Mouse (Mus musculus) CH12.LX (cell line): Measurements from ENCODE around the gene Zc3h7b.
A peak's percentile ranks its signal among the peaks of the same experiment; 100 is the strongest.

Source experiments
- CHD2 ChIP-seq: IDR thresholded peaks from 2 replicates; pipeline ENCODE4 v1.6.1; 2011; ENCODE audit warnings: low read length, improper control_type of control experiment
- CTCF ChIP-seq, 2 experiments: IDR thresholded peaks in 1 of 2; conservative IDR thresholded peaks in 1 of 2; 2 replicates each; pipeline ENCODE4 v1.5.1; 2011 to 2012; ENCODE audit warnings: low read depth in 2 of 2, low read length in 2 of 2, improper control_type of control experiment in 1 of 2, inconsistent platforms in 1 of 2, mild to moderate bottlenecking in 1 of 2, moderate library complexity in 1 of 2
- E2F4 ChIP-seq: IDR thresholded peaks from 2 replicates; pipeline ENCODE4 v1.6.1; 2011; ENCODE audit warnings: low read depth, low read length, improper control_type of control experiment; ENCODE audit not compliant: insufficient replicate concordance
- ETS1 ChIP-seq: conservative IDR thresholded peaks from 2 replicates; pipeline ENCODE4 v1.6.1; 2012; ENCODE audit warnings: low read depth, mild to moderate bottlenecking, inconsistent platforms, low read length, improper control_type of control experiment, moderate library complexity
- KAT2A ChIP-seq: IDR thresholded peaks from 2 replicates; pipeline ENCODE4 v1.6.1; 2012; ENCODE audit warnings: low read length, improper control_type of control experiment, inconsistent platforms; ENCODE audit not compliant: insufficient replicate concordance
- MAZ ChIP-seq: IDR thresholded peaks from 2 replicates; pipeline ENCODE4 v1.6.1; 2012; ENCODE audit warnings: low read depth, mild to moderate bottlenecking, inconsistent platforms, low read length, improper control_type of control experiment, moderate library complexity
- PAX5 ChIP-seq: IDR thresholded peaks from 2 replicates; pipeline ENCODE4 v1.6.1; 2012; ENCODE audit warnings: low read length, inconsistent platforms, mixed read lengths
- POLR2A ChIP-seq: IDR thresholded peaks from 2 replicates; pipeline ENCODE4 v1.6.1; 2011; ENCODE audit warnings: low read depth, mild to moderate bottlenecking, improper control_type of control experiment, low read length
- TBP ChIP-seq: conservative IDR thresholded peaks from 2 replicates; pipeline ENCODE4 v1.6.1; 2011; ENCODE audit warnings: low read depth, low read length, improper control_type of control experiment

DNA sequence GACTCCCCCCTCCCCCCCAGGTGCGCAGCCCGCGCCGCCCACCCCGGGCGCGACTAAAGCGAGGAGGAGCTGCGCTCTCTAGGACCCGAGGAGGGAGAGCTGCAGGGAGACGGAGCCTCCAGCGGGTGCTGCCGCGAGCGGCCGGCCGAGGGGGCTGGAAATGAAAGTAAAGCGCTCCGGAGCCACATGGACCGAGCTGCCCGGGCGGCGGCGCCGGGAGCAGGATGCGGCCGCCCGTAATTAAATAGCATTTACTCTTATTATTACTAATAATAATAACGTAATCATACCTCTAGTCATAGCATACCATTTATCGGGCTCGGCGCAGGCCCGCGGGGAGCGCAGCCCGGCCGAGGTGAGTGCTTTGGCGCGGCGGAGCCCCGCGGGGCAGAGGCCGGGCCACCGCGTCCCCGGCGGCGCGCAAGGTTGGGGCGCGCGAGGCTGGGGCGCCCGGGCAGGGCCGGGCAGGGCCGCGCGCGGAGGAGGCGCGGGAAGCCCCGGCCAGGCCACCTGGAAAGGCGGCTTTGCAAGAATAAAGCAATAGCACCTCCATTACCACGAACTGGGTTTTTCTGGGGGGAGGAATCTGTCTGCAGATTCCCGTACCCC, at the start of gene Zc3h7b, which contains the start of gene Rangap1:
- no peak for TF ChIP-seq CTCF (conservative IDR thresholded peaks at IDR 0.05 in 1 of 2, IDR thresholded peaks at IDR 0.05 in 1 of 2; ENCODE audit: low read depth in 2 of 2, low read length in 2 of 2)
- TF ChIP-seq E2F4, result no peak
- no peak for TF ChIP-seq TBP
- TF ChIP-seq CHD2, result no peak
- TF ChIP-seq PAX5, result no peak
- TF ChIP-seq KAT2A, result no peak
- no peak for TF ChIP-seq ETS1
- peak; percentile 69 for TF ChIP-seq POLR2A
- TF ChIP-seq MAZ, result peak; percentile 73; the same call in 1 of the 2 replicates
